Mouse (Mus musculus) intestine, embryonic 16.5 days (tissue): ENCODE results near the gene Olfr951. TPM values are rescaled to one million over a fixed set of nuclear protein-coding genes. Genes with fewer than 3 reads are reported as not detected.

Experiments used
- ATAC-seq: fragments of 200-750 bp; cut with Nextera tagmentation; 2 replicates; pipeline ENCODE4 v1.8.0; 2017; ENCODE audit warnings: moderate TSS enrichment, moderate library complexity
- H3K27ac ChIP-seq: fragments of 300-500 bp; sonication (generic); 2 replicates; pipeline ENCODE4 v1.5.1; 2014; ENCODE audit warnings: mild to moderate bottlenecking, low read length
- H3K27me3 ChIP-seq: fragments of 300-500 bp; sonication (generic); replicated peaks from 2 replicates; pipeline ENCODE4 v1.6.1; 2014; ENCODE audit warnings: low read length, control low read depth, mixed read lengths; ENCODE audit not compliant: control insufficient read depth, insufficient read depth
- H3K36me3 ChIP-seq: fragments of 300-500 bp; sonication (generic); 2 replicates; pipeline ENCODE4 v1.6.1; 2014; ENCODE audit warnings: low read length, control low read depth; ENCODE audit not compliant: control insufficient read depth, insufficient read depth
- H3K4me1 ChIP-seq: fragments of 300-500 bp; sonication (generic); 2 replicates; pipeline ENCODE4 v1.6.1; 2014; ENCODE audit warnings: low read length, control low read depth, mixed read lengths; ENCODE audit not compliant: control insufficient read depth, insufficient read depth
- H3K4me2 ChIP-seq: fragments of 300-500 bp; sonication (generic); 2 replicates; pipeline ENCODE4 v1.6.1; 2014; ENCODE audit warnings: low read depth, low read length, control low read depth
- H3K4me3 ChIP-seq: fragments of 300-500 bp; sonication (generic); 2 replicates; pipeline ENCODE4 v1.5.1; 2014; ENCODE audit warnings: mild to moderate bottlenecking, low read length
- H3K9ac ChIP-seq: fragments of 300-500 bp; sonication (generic); 2 replicates; pipeline ENCODE4 v1.6.1; 2014; ENCODE audit warnings: low read depth, low read length
- H3K9me3 ChIP-seq: fragments of 300-500 bp; sonication (generic); 2 replicates; pipeline ENCODE4 v1.6.1; 2016; ENCODE audit warnings: low read length, control low read depth; ENCODE audit not compliant: control insufficient read depth
- WGBS: fragments of 180-500 bp; shearing (Covaris S2); extraction: QIAGEN DNeasy Blood & Tissue Kit; methylation state at CpG from one replicate; pipeline ENCODE4 v1.1.7; 2014; 5-methylcytosine and 5-hydroxymethylcytosine counted together
- polyA plus RNA-seq: library from polyadenylated mRNA; unstranded; fragments of >200 nt; fragmentation: Nextera tagmentation; extraction: Ambion mirVana; gene quantifications from 2 replicates; pipeline ENCODE4 v1.2.1, GENCODE M21; 2015

Olfr951 gene
- not detected in 2 replicates for polyA plus RNA-seq

DNA sequence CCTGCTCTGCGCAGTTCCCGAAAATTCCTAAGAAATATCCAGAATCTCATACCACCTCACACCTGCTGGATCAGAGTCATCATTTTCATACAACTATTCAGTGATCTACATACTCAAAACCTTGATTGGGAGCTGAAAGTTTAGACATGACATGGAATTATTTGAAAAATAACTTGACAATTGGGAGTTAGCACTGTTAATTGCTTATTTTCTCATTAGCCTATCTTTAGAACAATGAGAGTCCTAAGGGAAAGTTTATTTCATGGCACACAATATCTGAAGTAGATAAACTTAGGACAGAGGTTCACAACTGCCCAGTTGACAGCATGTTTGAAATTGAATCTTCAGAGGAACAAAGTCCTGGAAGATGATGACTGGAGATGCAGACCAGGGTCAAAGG is at the start of gene Olfr951:
Gene Olfr951 (plus strand): TSS at position 301 of the 400 bp plus-strand sequence.
- H3K4me1 ChIP-seq, result no peaks in the 10 kb centered on the region
- no peak within 1 kb of the TSS for H3K4me3 ChIP-seq
- no peak within 1 kb of the TSS for H3K9ac ChIP-seq
- H3K36me3 ChIP-seq, result no peaks in the 10 kb centered on the region
- H3K4me2 ChIP-seq, result no peak within 1 kb of the TSS
- no peak for ATAC-seq
- 92% methylated on average over 2 of the region's 2 CpGs for WGBS
- H3K9me3 ChIP-seq, result no peaks in the 10 kb centered on the region
- no peaks in the 10 kb centered on the region for H3K27me3 ChIP-seq
- no peak within 1 kb of the TSS for H3K27ac ChIP-seq

DNA sequence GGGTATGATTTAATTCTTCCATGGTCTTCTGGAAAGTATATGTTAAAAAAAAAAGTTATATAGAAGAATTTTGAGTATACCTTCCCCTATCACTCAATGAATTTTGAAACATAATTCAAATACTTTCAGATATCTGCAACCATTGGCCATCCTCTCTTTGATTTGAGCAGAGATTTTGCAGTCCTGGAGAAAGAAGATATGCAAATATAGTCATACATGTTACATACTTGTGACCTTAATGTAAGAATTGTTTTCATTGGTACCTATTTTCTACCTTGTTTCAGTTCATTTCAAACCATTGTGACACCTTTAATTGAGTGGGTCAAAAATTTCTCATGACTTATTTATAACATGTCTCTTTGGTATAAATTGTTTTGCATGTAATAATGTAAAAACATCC is 39.8 kb downstream of the Olfr951 start, which contains the start of gene Olfr952:
Gene Olfr952 (minus strand): TSS at position 101 of the 400 bp plus-strand sequence.
- ATAC-seq, result no peak
- H3K36me3 ChIP-seq, result no peaks in the 10 kb centered on the region

More for the DNA sequence above, 39.8 kb downstream of the Olfr951 start, which contains the start of gene Olfr952:
- H3K27me3 ChIP-seq, result no peaks in the 10 kb centered on the region
- H3K4me1 ChIP-seq, result no peaks in the 10 kb centered on the region
- no peak within 1 kb of the TSS for H3K27ac ChIP-seq
- H3K4me2 ChIP-seq, result no peak within 1 kb of the TSS
- H3K9ac ChIP-seq, result no peak within 1 kb of the TSS
- no peak within 1 kb of the TSS for H3K4me3 ChIP-seq
- no peaks in the 10 kb centered on the region for H3K9me3 ChIP-seq

Other genes starting within 250 kb of the Olfr951 start
- not detected in 2 replicates for gene Olfr943, start 221.1 kb upstream of the Olfr951 start, polyA plus RNA-seq
- not detected in 2 replicates for gene Olfr944, start 185.5 kb upstream of the Olfr951 start, polyA plus RNA-seq
- not detected in 2 replicates for gene Olfr1537, start 137.4 kb upstream of the Olfr951 start, polyA plus RNA-seq
- not detected in 2 replicates for gene Olfr945, start 110.6 kb upstream of the Olfr951 start, polyA plus RNA-seq
- gene Olfr948, start 61.4 kb upstream of the Olfr951 start, polyA plus RNA-seq, result not detected in 2 replicates
- gene Olfr952, start 39.7 kb downstream of the Olfr951 start, polyA plus RNA-seq, result not detected in 2 replicates
- not detected in 2 replicates for gene Olfr954, start 69.3 kb downstream of the Olfr951 start, polyA plus RNA-seq
- not detected in 2 replicates for gene Olfr955, start 84.5 kb downstream of the Olfr951 start, polyA plus RNA-seq
- gene Olfr44, start 106.6 kb downstream of the Olfr951 start, polyA plus RNA-seq, result not detected in 2 replicates
- not detected in 2 replicates for gene Olfr957, start 128.4 kb downstream of the Olfr951 start, polyA plus RNA-seq
- not detected in 2 replicates for gene Olfr958, start 166.6 kb downstream of the Olfr951 start, polyA plus RNA-seq
- not detected in 2 replicates for gene Olfr959, start 188.2 kb downstream of the Olfr951 start, polyA plus RNA-seq
- gene AW551984, start 217.0 kb downstream of the Olfr951 start, polyA plus RNA-seq, result 16.0 and 18.1 TPM in 2 replicates
- not detected in 2 replicates for gene Olfr148, start 223.2 kb downstream of the Olfr951 start, polyA plus RNA-seq
- gene Olfr960, start 234.0 kb downstream of the Olfr951 start, polyA plus RNA-seq, result not detected in 2 replicates